In the genomic region with DNA sequence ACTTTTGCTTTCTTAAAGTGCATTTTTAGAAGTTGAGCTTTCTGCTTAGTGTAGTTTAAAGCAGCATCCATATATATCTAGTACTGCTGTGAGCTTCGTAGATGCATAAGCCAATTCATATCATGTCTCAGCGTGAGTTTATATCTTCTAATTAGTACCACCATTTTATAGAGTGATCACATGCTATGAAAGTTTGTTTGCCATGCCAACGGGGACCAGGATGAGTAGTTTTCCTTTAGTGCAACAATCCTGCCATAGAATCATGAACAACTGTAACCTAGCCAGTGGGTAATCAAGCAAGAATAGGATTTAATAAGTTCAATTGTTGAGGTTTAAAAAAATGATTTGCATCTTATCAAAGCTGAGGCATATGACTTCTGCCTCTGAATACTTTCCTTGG, we compare ENCODE assay signal across 20 mouse cellular contexts.
DNase-seq lines count a peak whose midpoint lies in the region; ATAC-seq and TF ChIP-seq lines count a peak whose summit lies in the region.
"Had no signal": no experiment of that assay in that cellular context is flagged by ENCODE, and none has a peak within 500 bp of the region (broad histone marks: within the 10 kb centered on the region; RNA-seq: fewer than 3 reads in every experiment).

No protein-coding gene starts in this region.

- H3K9me3 ChIP-seq in forebrain, embryonic 11.5 days (ENCODE audit: control insufficient read depth, low read length) = no peaks in the 10 kb centered on the region
- no peaks in the 10 kb centered on the region for H3K9me3 ChIP-seq in forebrain, embryonic 10.5 days
- no peaks in the 10 kb centered on the region for H3K9me3 ChIP-seq in midbrain, embryonic 11.5 days (ENCODE audit: control insufficient read depth, low read length)
- no peaks in the 10 kb centered on the region for H3K9me3 ChIP-seq in midbrain, postnatal 0 days (ENCODE audit: low read length)
- H3K9me3 ChIP-seq in forebrain, embryonic 12.5 days = no peaks in the 10 kb centered on the region
- H3K9me3 ChIP-seq in forebrain, embryonic 16.5 days (ENCODE audit: control insufficient read depth, low read length) = no peaks in the 10 kb centered on the region
- H3K9me3 ChIP-seq: embryonic facial prominence, embryonic 13.5 days; G1E; heart, embryonic 13.5 days; intestine, embryonic 15.5 days had no signal

- H3K27me3 ChIP-seq in forebrain, embryonic 11.5 days (ENCODE audit: control insufficient read depth, insufficient read depth, low read length) = no peaks in the 10 kb centered on the region
- no peaks in the 10 kb centered on the region for H3K27me3 ChIP-seq in forebrain, embryonic 10.5 days (ENCODE audit: poor library complexity, severe bottlenecking)
- no peaks in the 10 kb centered on the region for H3K27me3 ChIP-seq in midbrain, embryonic 11.5 days (ENCODE audit: control insufficient read depth, insufficient read depth, low read length)
- no peaks in the 10 kb centered on the region for H3K27me3 ChIP-seq in midbrain, postnatal 0 days (ENCODE audit: insufficient read depth, low read length)
- 0 out of 2 replicates have a peak, but pooled peaks cover 7% of the 10 kb centered on the region for H3K27me3 ChIP-seq in forebrain, embryonic 12.5 days
- no peaks in the 10 kb centered on the region for H3K27me3 ChIP-seq in forebrain, embryonic 16.5 days (replicated peaks; ENCODE audit: control insufficient read depth, insufficient read depth, low read length)
- H3K27me3 ChIP-seq: embryonic facial prominence, embryonic 13.5 days; heart, embryonic 13.5 days; intestine, embryonic 15.5 days had no signal

- 66% methylated on average over 3 of the region's 3 CpGs for WGBS in forebrain, embryonic 11.5 days
- WGBS in forebrain, embryonic 10.5 days = 84% methylated on average over 3 of the region's 3 CpGs
- WGBS in midbrain, embryonic 11.5 days = 89% methylated on average over 3 of the region's 3 CpGs
- 77% methylated on average over 3 of the region's 3 CpGs for WGBS in midbrain, postnatal 0 days
- WGBS in forebrain, embryonic 12.5 days = 63% methylated on average over 3 of the region's 3 CpGs
- WGBS in forebrain, embryonic 16.5 days = 41% methylated on average over 3 of the region's 3 CpGs

- 0 out of 2 replicates have a peak, but pooled peaks have one; percentile 34 for ATAC-seq in forebrain, embryonic 11.5 days (replicated peaks; ENCODE audit: low FRiP score)
- no peak for ATAC-seq in midbrain, embryonic 11.5 days (ENCODE audit: low FRiP score)
- ATAC-seq in midbrain, postnatal 0 days (ENCODE audit: low FRiP score) = no peak
- ATAC-seq in forebrain, embryonic 12.5 days (ENCODE audit: low FRiP score) = peak; percentile 33; the same call in 1 of the 2 replicates
- ATAC-seq in forebrain, embryonic 16.5 days = 0 out of 2 replicates have a peak, but pooled peaks have one; percentile 10
- ATAC-seq: CD4-positive, CD25-positive, alpha-beta regulatory T cell, adult 4 months; intestine, embryonic 15.5 days had no signal

- no peak for DNase-seq in forebrain, embryonic 11.5 days (ENCODE audit: low spot score)
- DNase-seq in forebrain, embryonic 10.5 days (ENCODE audit: extremely low spot score, low spot score) = no peak
- peak; percentile 14 for DNase-seq in midbrain, embryonic 11.5 days (ENCODE audit: low spot score, missing footprints)
- no peak for DNase-seq in midbrain, postnatal 0 days (ENCODE audit: low spot score)
- DNase-seq in frontal cortex, postnatal 14 days (ENCODE audit: low spot score in 2 of 2) = no peak
- DNase-seq in layer of hippocampus, adult 11-12 months (ENCODE audit: low spot score) = no peak
- DNase-seq: adrenal gland, postnatal 10 days; B cell, adult 2 months; cerebellum, adult 18-20 months; cerebellum, adult 9-11 months; cerebellum, postnatal 36 days; gastrocnemius, postnatal 25 days; heart, postnatal 36 days had no signal

- no peak overlapping the region for H3K9ac ChIP-seq in forebrain, embryonic 11.5 days (ENCODE audit: low read length)
- H3K9ac ChIP-seq in midbrain, embryonic 11.5 days (ENCODE audit: low read length) = no peak overlapping the region
- no peak overlapping the region for H3K9ac ChIP-seq in midbrain, postnatal 0 days (replicated peaks; ENCODE audit: low read length, poor library complexity, severe bottlenecking)
- no peak overlapping the region for H3K9ac ChIP-seq in forebrain, embryonic 12.5 days
- no peak overlapping the region for H3K9ac ChIP-seq in forebrain, embryonic 16.5 days (replicated peaks; ENCODE audit: low read depth, low read length)
- H3K9ac ChIP-seq: embryonic facial prominence, embryonic 13.5 days; heart, embryonic 13.5 days; intestine, embryonic 15.5 days had no signal

- no peaks in the 10 kb centered on the region for H3K36me3 ChIP-seq in forebrain, embryonic 11.5 days (ENCODE audit: control insufficient read depth, insufficient read depth, low read length)
- no peaks in the 10 kb centered on the region for H3K36me3 ChIP-seq in forebrain, embryonic 10.5 days (replicated peaks)
- H3K36me3 ChIP-seq in midbrain, embryonic 11.5 days (ENCODE audit: control insufficient read depth, insufficient read depth, low read length) = no peaks in the 10 kb centered on the region
- H3K36me3 ChIP-seq in midbrain, postnatal 0 days (ENCODE audit: insufficient read depth, low read length) = no peaks in the 10 kb centered on the region
- no peaks in the 10 kb centered on the region for H3K36me3 ChIP-seq in forebrain, embryonic 12.5 days (replicated peaks)
- no peaks in the 10 kb centered on the region for H3K36me3 ChIP-seq in forebrain, embryonic 16.5 days (ENCODE audit: control insufficient read depth, insufficient read depth)
- H3K36me3 ChIP-seq: embryonic facial prominence, embryonic 13.5 days; G1E; heart, embryonic 13.5 days; intestine, embryonic 15.5 days had no signal

- no peak overlapping the region for H3K4me2 ChIP-seq in forebrain, embryonic 11.5 days (ENCODE audit: low read depth, low read length, severe bottlenecking)
- no peak overlapping the region for H3K4me2 ChIP-seq in midbrain, embryonic 11.5 days
- H3K4me2 ChIP-seq in midbrain, postnatal 0 days (ENCODE audit: low read depth, low read length, poor library complexity, severe bottlenecking) = no peak overlapping the region
- H3K4me2 ChIP-seq in forebrain, embryonic 12.5 days = no peak overlapping the region
- no peak overlapping the region for H3K4me2 ChIP-seq in forebrain, embryonic 16.5 days (ENCODE audit: low read length)
- H3K4me2 ChIP-seq: embryonic facial prominence, embryonic 13.5 days; heart, embryonic 13.5 days; intestine, embryonic 15.5 days had no signal

- TF ChIP-seq CTCF in midbrain, postnatal 0 days (IDR thresholded peaks at IDR 0.05) = no peak

- H3K4me1 ChIP-seq in forebrain, embryonic 11.5 days (replicated peaks; ENCODE audit: control insufficient read depth, insufficient read depth, low read length) = 0 out of 2 replicates have a peak, but pooled peaks cover 2% of the 10 kb centered on the region
- H3K4me1 ChIP-seq in forebrain, embryonic 10.5 days = peaks cover 28% of the 10 kb centered on the region
- H3K4me1 ChIP-seq in midbrain, embryonic 11.5 days (ENCODE audit: control insufficient read depth, insufficient read depth, low read length) = peaks cover 2% of the 10 kb centered on the region; the same call in 1 of the 2 replicates
- no peaks in the 10 kb centered on the region; the same call in 1 of the 2 replicates for H3K4me1 ChIP-seq in midbrain, postnatal 0 days (ENCODE audit: insufficient read depth, low read length)
- H3K4me1 ChIP-seq in forebrain, embryonic 12.5 days = peaks cover 11% of the 10 kb centered on the region; the same call in 1 of the 2 replicates
- peaks cover 6% of the 10 kb centered on the region for H3K4me1 ChIP-seq in forebrain, embryonic 16.5 days (replicated peaks; ENCODE audit: control insufficient read depth, insufficient read depth, low read length)
- H3K4me1 ChIP-seq: embryonic facial prominence, embryonic 13.5 days; intestine, embryonic 15.5 days had no signal

- no peak overlapping the region for H3K27ac ChIP-seq in forebrain, embryonic 11.5 days (ENCODE audit: low read depth, low read length)
- no peak overlapping the region for H3K27ac ChIP-seq in forebrain, embryonic 10.5 days
- H3K27ac ChIP-seq in midbrain, embryonic 11.5 days (ENCODE audit: low read depth, low read length) = no peak overlapping the region
- H3K27ac ChIP-seq in midbrain, postnatal 0 days (ENCODE audit: low read depth, low read length) = no peak overlapping the region
- no peak overlapping the region for H3K27ac ChIP-seq in forebrain, embryonic 12.5 days
- H3K27ac ChIP-seq in forebrain, embryonic 16.5 days (ENCODE audit: low read length) = 0 out of 2 replicates have a peak overlapping the region, but pooled peaks have one; percentile 14
- H3K27ac ChIP-seq: embryonic facial prominence, embryonic 13.5 days; heart, embryonic 13.5 days; intestine, embryonic 15.5 days had no signal

- H3K4me3 ChIP-seq in forebrain, embryonic 11.5 days (ENCODE audit: low read depth, low read length) = no peak overlapping the region
- H3K4me3 ChIP-seq in forebrain, embryonic 10.5 days = no peak overlapping the region
- no peak overlapping the region for H3K4me3 ChIP-seq in midbrain, embryonic 11.5 days (ENCODE audit: low read depth, low read length)
- H3K4me3 ChIP-seq in midbrain, postnatal 0 days (ENCODE audit: low read depth, low read length) = no peak overlapping the region
- no peak overlapping the region for H3K4me3 ChIP-seq in forebrain, embryonic 12.5 days (replicated peaks)
- H3K4me3 ChIP-seq in forebrain, embryonic 16.5 days (replicated peaks; ENCODE audit: low read length) = no peak overlapping the region
- H3K4me3 ChIP-seq: embryonic facial prominence, embryonic 13.5 days; heart, embryonic 13.5 days; intestine, embryonic 15.5 days had no signal

Comparison
In these comparisons a context has a peak if more than half of its experiments do, and no peak if none do; other contexts are left out.
1. ATAC-seq: peak in forebrain, embryonic 11.5 days (single experiment), forebrain, embryonic 12.5 days (single experiment) and forebrain, embryonic 16.5 days (single experiment); none in midbrain, embryonic 11.5 days (single experiment) and midbrain, postnatal 0 days (single experiment).